Mouse (Mus musculus): Measurements from ENCODE around the gene Wdr83os. TPM values are rescaled to one million over a fixed set of nuclear protein-coding genes. Genes with fewer than 3 reads are reported as not detected.

Gene Wdr83os
- 127 and 135 TPM in 2 replicates for polyA plus RNA-seq (2015; fragmentation: Nextera tagmentation; extraction: Ambion mirVana)

DNA sequence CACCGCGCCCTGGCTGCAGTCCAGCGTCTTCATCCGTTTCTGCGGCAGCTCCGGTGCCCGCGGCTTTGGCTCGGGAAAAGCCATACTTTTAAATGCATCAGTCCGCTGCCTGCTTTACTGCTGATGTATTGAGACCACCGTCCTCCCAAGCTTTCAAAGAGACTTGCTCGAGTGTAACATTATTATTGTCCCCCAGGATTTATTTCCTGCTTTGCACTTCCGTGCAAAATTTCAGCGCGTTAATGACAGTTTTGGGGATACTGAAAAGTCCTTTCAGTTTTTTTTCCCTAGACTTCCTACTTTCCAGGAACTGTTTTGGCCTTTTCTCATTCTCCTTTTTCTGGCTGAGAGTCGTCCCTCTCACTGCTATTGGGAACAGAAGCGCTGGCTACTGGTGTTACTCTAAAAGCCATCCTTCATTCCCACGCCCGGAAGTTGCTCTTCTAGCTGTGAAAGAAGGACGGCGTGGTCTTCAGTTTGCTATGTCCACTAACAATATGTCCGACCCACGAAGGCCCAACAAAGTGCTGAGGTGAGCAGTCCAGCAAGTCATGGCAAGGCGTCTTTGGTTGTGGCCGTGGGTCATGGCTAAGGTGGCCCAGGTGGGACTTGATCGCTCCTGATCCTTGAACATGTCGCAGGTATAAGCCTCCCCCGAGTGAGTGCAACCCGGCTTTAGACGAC is at the start of gene Wdr83os:
Gene Wdr83os, plus strand, starts transcription at position 209 of the 684 bp plus-strand sequence.

DNA sequence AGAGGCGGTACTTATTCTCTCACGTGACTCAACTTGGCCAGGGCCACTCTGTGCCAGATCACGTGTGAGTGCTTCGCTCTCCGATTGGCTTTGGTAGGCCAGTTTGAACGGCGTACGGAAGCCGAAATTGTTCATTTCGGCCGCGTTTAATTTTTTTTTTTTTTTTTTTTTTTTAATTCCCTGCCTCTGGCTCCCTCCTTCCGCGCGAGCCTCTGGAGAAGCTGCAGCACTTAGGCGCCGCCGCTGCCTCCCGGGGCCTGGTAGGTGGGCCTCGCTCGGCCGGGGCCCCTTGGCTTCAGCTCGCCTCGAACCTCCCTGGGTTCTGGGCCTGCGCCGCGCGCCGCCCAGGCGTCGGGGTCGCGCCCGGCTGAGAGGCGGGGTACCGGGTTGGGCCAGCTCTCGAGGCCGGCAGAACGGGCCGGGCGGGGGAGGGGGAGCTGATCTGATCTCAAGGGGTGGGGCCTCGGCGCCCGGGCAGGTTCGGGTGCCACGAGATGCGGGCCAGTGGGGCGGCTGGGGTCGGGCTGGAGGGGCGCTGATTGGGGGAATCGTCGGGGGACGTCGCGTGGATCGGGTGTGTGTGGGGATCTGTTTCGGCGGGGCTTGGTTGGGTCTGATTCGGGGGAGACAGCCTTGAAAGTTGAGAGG is 43.7 kb upstream of the Wdr83os start, which contains the start of gene Tnpo2:
Gene Tnpo2, plus strand, starts transcription at position 198 of the 648 bp plus-strand sequence.

DNA sequence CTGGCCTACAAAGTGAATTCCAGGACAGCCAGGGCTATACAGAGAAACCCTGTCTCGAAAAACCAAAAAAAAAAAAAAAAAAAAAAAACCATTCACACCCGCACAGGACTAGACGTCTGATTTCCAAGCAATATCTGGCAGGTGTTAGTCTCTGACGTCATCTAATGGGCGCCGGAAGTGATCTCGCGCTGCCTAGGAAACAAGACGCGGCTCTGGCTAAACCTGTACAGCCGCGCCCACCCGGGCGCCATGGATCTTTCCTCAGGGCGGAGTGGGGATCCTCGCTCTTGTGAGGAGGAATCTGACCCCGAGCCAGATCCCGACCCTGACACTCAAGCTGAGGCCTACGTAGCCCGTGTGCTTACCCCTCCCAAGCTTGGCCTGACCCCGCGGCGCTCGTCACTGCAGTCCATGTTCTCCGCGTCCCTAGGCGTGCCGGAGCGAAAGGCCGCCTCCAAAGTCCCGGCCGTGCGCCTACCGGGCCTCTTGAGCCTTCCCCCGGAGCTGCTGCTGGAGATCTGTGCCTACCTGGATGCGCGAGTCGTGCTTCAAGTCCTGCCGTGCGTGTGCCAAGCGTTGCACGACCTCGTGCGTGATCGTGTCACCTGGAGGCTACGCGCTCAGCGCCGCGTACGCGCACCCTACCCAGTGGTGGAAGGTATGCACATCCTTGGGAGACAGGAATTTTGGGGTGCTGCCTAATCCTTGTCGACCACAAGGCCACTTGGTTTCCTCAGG is 20.5 kb upstream of the Wdr83os start, which contains the start of gene Fbxw9:
Gene Fbxw9, plus strand, starts transcription at position 177 of the 738 bp plus-strand sequence.

DNA sequence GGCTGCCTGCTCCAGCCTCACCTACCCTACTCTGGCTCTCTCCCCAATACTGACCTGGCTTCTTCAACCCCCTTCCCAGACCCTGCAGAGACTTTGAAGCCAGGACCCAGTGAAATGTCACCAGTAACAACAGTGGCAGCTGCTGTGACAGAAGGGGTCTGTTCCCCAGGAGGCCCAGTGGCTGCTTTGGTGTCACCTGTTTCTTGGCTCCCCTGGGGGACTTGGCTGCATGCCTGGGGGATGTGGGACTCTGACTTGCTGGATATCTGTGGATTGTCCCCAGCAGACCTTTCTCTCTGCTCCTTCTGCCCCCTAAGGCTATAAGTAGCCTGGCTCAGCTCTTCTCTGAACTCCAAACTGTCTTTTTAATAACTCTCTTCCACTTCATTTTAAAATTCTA is 12.6 kb upstream of the Wdr83os start, which contains the start of gene Gm5741:
Gene Gm5741, minus strand, starts transcription at position 1 of the 400 bp plus-strand sequence.

DNA sequence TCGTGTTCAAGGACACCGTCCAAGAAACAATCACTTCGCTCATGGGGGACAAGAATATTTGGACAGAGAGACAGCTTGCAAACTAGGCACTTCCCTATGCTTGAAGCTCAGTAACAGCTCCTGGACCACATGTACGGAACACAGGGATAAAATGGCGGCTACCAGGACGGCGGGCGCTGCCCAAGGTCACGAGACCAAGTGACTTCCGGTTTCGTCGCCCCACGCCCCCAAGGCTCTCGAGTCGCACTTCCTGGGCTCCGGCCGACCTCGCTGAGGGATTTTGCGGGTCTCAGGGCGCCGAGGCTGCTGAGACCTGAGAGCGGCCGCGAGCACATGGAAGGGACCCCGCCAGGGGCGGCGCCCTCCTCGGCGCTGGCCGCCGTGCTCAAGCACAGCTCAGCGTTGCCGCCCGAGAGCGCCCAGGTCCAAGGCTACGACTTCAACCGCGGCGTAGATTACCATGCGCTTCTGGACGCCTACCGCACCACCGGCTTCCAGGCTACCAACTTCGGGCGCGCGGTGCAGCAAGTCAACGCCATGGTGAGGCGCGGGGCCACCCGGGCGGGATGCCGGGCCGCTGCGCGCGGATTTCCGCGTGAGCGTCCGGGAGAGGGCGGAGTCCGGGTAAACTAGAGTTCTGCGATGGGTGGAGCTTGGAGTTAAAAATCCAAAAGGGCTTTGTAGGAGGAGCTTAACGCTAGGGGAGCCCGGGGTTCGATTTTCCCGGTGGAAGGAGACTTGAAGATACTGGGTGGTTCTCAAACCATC is 8.8 kb upstream of the Wdr83os start, which contains the start of gene Dhps:
Gene Dhps, plus strand, starts transcription at position 244 of the 768 bp plus-strand sequence.

DNA sequence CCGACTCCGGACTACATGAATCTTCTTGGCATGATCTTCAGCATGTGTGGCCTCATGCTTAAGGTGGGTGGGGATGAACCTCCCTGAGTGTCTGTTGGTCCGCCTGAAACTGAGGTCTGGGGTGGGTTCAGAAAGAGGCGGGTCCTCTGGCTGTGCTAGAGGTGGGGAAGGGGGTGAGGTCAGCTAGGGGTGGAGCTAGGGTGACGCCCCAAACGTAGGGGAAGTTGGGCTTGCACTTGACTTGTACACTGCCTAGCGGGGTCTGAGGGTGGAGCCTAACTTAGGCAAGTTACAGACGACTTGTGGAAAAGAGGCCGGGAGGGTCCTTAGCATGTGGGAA is 646 bp downstream of the Wdr83os start, which contains the start of gene Wdr83:
Gene Wdr83, minus strand, starts transcription at position 91 of the 340 bp plus-strand sequence.

DNA sequence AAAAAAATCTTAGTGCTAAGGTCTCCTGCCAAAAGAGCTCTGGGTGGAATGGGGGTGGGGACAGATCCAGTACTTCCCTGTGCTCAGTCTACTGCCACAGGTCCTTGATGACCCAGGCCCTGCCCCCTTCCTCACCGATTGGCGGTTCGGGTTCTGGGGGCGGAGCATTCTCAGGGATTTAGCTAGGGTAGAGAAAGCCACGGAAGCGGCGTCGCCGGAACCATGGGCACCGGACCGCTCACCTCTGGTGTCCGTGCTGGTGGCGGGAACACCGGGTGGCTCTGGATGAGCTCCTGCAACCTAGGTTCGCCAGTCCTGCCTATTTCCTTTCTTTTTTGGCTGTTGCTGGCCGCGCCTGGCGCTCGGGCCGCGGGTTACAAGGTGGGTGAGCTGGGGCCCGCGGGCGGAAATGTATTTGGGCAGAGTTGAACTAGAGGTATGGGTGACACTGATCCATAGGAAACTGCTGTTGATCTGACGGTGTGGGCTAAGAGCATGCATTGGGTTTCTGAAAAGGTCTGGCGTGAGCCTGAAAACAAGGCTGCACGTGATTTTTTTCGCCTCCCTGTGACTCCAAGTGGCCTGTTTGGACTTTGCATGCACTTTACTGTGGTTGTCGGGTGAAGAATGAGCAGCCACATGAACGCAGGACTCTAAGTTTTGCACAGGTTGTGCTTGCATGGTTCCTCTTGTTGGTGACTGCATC is 2.7 kb downstream of the Wdr83os start, which contains the start of gene Man2b1:
Gene Man2b1, plus strand, starts transcription at position 163 of the 706 bp plus-strand sequence.

DNA sequence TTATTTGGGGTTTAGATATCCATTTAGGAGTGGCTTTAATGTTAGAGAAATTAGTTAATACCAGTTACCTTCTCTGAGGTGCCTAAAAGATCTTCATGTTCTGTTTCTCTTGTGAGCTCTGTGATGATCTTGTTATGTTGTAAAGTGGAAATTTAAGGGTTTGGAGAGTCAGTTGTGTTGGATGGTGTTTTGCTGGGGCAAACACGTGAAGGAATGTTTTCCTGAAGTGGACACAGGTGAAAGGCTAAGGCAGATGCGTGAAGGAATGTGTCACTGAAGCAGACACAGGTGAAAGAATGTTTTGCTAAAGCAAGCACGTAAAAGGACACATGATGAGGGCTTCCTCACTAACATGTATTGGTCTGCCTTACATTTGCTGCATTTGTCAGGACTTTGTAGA is 42.5 kb downstream of the Wdr83os start, which contains the start of gene Zfp791:
Gene Zfp791, minus strand, starts transcription at position 101 of the 400 bp plus-strand sequence.

Small RNAs within 50 kb of the gene (microRNA-seq; reads per million reads assigned to microRNA genes)
- gene Gm23388 = not detected
- 1.5 reads per million for gene Mir7070

Other genes with a start within 250 kb of the Wdr83os start
- 47.5 and 50.9 TPM in 2 replicates for gene Gadd45gip1, start 249.2 kb upstream of the Wdr83os start, polyA plus RNA-seq (2015; fragmentation: Nextera tagmentation; extraction: Ambion mirVana)
- gene Rad23a, start 240.1 kb upstream of the Wdr83os start, polyA plus RNA-seq (2015; fragmentation: Nextera tagmentation; extraction: Ambion mirVana) = 96.2 and 103 TPM in 2 replicates
- 450 and 531 TPM in 2 replicates for gene Calr, start 233.8 kb upstream of the Wdr83os start, polyA plus RNA-seq (2015; fragmentation: Nextera tagmentation; extraction: Ambion mirVana)
- 81.3 and 92.5 TPM in 2 replicates for gene Farsa, start 223.8 kb upstream of the Wdr83os start, polyA plus RNA-seq (2015; fragmentation: Nextera tagmentation; extraction: Ambion mirVana)
- gene Syce2, start 208.6 kb upstream of the Wdr83os start, polyA plus RNA-seq (2015; fragmentation: Nextera tagmentation; extraction: Ambion mirVana) = 57.4 and 59.5 TPM in 2 replicates
- gene Gcdh, start 186.8 kb upstream of the Wdr83os start, polyA plus RNA-seq (2015; fragmentation: Nextera tagmentation; extraction: Ambion mirVana) = 39.3 and 46.9 TPM in 2 replicates
- gene Klf1, start 178.8 kb upstream of the Wdr83os start, polyA plus RNA-seq (2015; fragmentation: Nextera tagmentation; extraction: Ambion mirVana) = 0.32 and 0.45 TPM in 2 replicates
- 8.1 and 8.6 TPM in 2 replicates for gene Dnase2a, start 172.2 kb upstream of the Wdr83os start, polyA plus RNA-seq (2015; fragmentation: Nextera tagmentation; extraction: Ambion mirVana)
- 66.1 and 78.5 TPM in 2 replicates for gene Mast1, start 143.4 kb upstream of the Wdr83os start, polyA plus RNA-seq (2015; fragmentation: Nextera tagmentation; extraction: Ambion mirVana)
- 3.0 and 4.9 TPM in 2 replicates for gene Rtbdn, start 133.7 kb upstream of the Wdr83os start, polyA plus RNA-seq (2015; fragmentation: Nextera tagmentation; extraction: Ambion mirVana)
- not detected in 2 replicates for gene Gm49661, start 111.3 kb upstream of the Wdr83os start, polyA plus RNA-seq (2015; fragmentation: Nextera tagmentation; extraction: Ambion mirVana)
- 803 and 820 TPM in 2 replicates for gene Prdx2, start 111.2 kb upstream of the Wdr83os start, polyA plus RNA-seq (2015; fragmentation: Nextera tagmentation; extraction: Ambion mirVana)
- 52.7 and 61.5 TPM in 2 replicates for gene Rnaseh2a, start 111.0 kb upstream of the Wdr83os start, polyA plus RNA-seq (2015; fragmentation: Nextera tagmentation; extraction: Ambion mirVana)
- 8.8 and 9.0 TPM in 2 replicates for gene Junb, start 102.0 kb upstream of the Wdr83os start, polyA plus RNA-seq (2015; fragmentation: Nextera tagmentation; extraction: Ambion mirVana)
- 24.5 and 30.2 TPM in 2 replicates for gene Hook2, start 90.1 kb upstream of the Wdr83os start, polyA plus RNA-seq (2015; fragmentation: Nextera tagmentation; extraction: Ambion mirVana)
- 0.19 TPM in 1 of 2 replicates, not detected in the other for gene Best2, start 66.2 kb upstream of the Wdr83os start, polyA plus RNA-seq (2015; fragmentation: Nextera tagmentation; extraction: Ambion mirVana)
- 139 and 141 TPM in 2 replicates for gene Asna1, start 55.5 kb upstream of the Wdr83os start, polyA plus RNA-seq (2015; fragmentation: Nextera tagmentation; extraction: Ambion mirVana)
- 157 and 167 TPM in 2 replicates for gene Trir, start 53.9 kb upstream of the Wdr83os start, polyA plus RNA-seq (2015; fragmentation: Nextera tagmentation; extraction: Ambion mirVana)
- gene Tnpo2, start 43.8 kb upstream of the Wdr83os start, polyA plus RNA-seq (2015; fragmentation: Nextera tagmentation; extraction: Ambion mirVana) = 45.5 and 47.6 TPM in 2 replicates
- gene Fbxw9, start 20.7 kb upstream of the Wdr83os start, polyA plus RNA-seq (2015; fragmentation: Nextera tagmentation; extraction: Ambion mirVana) = 66.7 and 79.1 TPM in 2 replicates
- not detected in 2 replicates for gene Gm5741, start 12.8 kb upstream of the Wdr83os start, polyA plus RNA-seq (2015; fragmentation: Nextera tagmentation; extraction: Ambion mirVana)
- 131 and 132 TPM in 2 replicates for gene Dhps, start 9.0 kb upstream of the Wdr83os start, polyA plus RNA-seq (2015; fragmentation: Nextera tagmentation; extraction: Ambion mirVana)
- gene Wdr83, start 566 bp downstream of the Wdr83os start, polyA plus RNA-seq (2015; fragmentation: Nextera tagmentation; extraction: Ambion mirVana) = 34.8 and 42.5 TPM in 2 replicates
- gene Man2b1, start 2.5 kb downstream of the Wdr83os start, polyA plus RNA-seq (2015; fragmentation: Nextera tagmentation; extraction: Ambion mirVana) = 20.5 and 24.7 TPM in 2 replicates
- gene Zfp791, start 42.4 kb downstream of the Wdr83os start, polyA plus RNA-seq (2015; fragmentation: Nextera tagmentation; extraction: Ambion mirVana) = 3.0 and 3.6 TPM in 2 replicates
- not detected in 2 replicates for gene Cks1brt, start 71.2 kb downstream of the Wdr83os start, polyA plus RNA-seq (2015; fragmentation: Nextera tagmentation; extraction: Ambion mirVana)
- not detected in 2 replicates for gene Olfr371, start 145.2 kb downstream of the Wdr83os start, polyA plus RNA-seq (2015; fragmentation: Nextera tagmentation; extraction: Ambion mirVana)
- gene Orc6, start 218.9 kb downstream of the Wdr83os start, polyA plus RNA-seq (2015; fragmentation: Nextera tagmentation; extraction: Ambion mirVana) = 67.2 and 68.6 TPM in 2 replicates
- gene Vps35, start 219.1 kb downstream of the Wdr83os start, polyA plus RNA-seq (2015; fragmentation: Nextera tagmentation; extraction: Ambion mirVana) = 134 and 147 TPM in 2 replicates